10 mouse cellular contexts compared by ENCODE assay signal in genomic region chr11:80489172-80489881, GRCm38 (mm10). TPM values are rescaled to one million over a fixed set of nuclear protein-coding genes. Genes with fewer than 3 reads are reported as not detected.
DNase-seq lines count a peak whose midpoint lies in the region; ATAC-seq and TF ChIP-seq lines count a peak whose summit lies in the region.
"Had no signal": no experiment of that assay in that cellular context is flagged by ENCODE, and none has a peak within 500 bp of the region (broad histone marks: within the 10 kb centered on the region; RNA-seq: fewer than 3 reads in every experiment).

No protein-coding gene starts in this region.

- no peak for DNase-seq in frontal cortex, postnatal 14 days (ENCODE audit: low spot score in 2 of 2)
- DNase-seq in neural tube, embryonic 10.5 days (ENCODE audit: extremely low spot score, low spot score), result no peak
- no peak for DNase-seq in hindbrain, postnatal 0 days (ENCODE audit: low spot score)
- DNase-seq in heart, adult 9 months (ENCODE audit: low spot score in 2 of 2), result no peak

- no peak overlapping the region for H3K27ac ChIP-seq in neural tube, embryonic 12.5 days
- H3K27ac ChIP-seq in hindbrain, postnatal 0 days, result 0 out of 2 replicates have a peak overlapping the region, but pooled peaks have one; percentile 32
- peak overlapping the region; percentile 65 for H3K27ac ChIP-seq in midbrain, embryonic 15.5 days
- H3K27ac ChIP-seq: liver, embryonic 14.5 days had no signal

- peaks cover 30% of the 10 kb centered on the region for H3K4me1 ChIP-seq in neural tube, embryonic 12.5 days
- H3K4me1 ChIP-seq in hindbrain, postnatal 0 days (ENCODE audit: insufficient read depth, low read length), result peaks cover 26% of the 10 kb centered on the region
- peaks cover 47% of the 10 kb centered on the region for H3K4me1 ChIP-seq in midbrain, embryonic 15.5 days

- 61% methylated on average over 12 of the region's 12 CpGs for WGBS in neural tube, embryonic 12.5 days
- WGBS in hindbrain, postnatal 0 days, result 36% methylated on average over 12 of the region's 12 CpGs
- WGBS in midbrain, embryonic 15.5 days, result 43% methylated on average over 12 of the region's 12 CpGs

- H3K9me3 ChIP-seq in neural tube, embryonic 12.5 days, result no peaks in the 10 kb centered on the region
- H3K9me3 ChIP-seq in hindbrain, postnatal 0 days (ENCODE audit: low read length), result no peaks in the 10 kb centered on the region
- no peaks in the 10 kb centered on the region for H3K9me3 ChIP-seq in midbrain, embryonic 15.5 days

- no peaks in the 10 kb centered on the region; the same call in 1 of the 2 replicates for H3K27me3 ChIP-seq in neural tube, embryonic 12.5 days (replicated peaks)
- no peaks in the 10 kb centered on the region for H3K27me3 ChIP-seq in hindbrain, postnatal 0 days (ENCODE audit: insufficient read depth, low read length)
- no peaks in the 10 kb centered on the region for H3K27me3 ChIP-seq in midbrain, embryonic 15.5 days (replicated peaks)
- H3K27me3 ChIP-seq: CH12.LX had no signal

- H3K36me3 ChIP-seq in neural tube, embryonic 12.5 days, result no peaks in the 10 kb centered on the region
- no peaks in the 10 kb centered on the region for H3K36me3 ChIP-seq in hindbrain, postnatal 0 days (ENCODE audit: insufficient read depth, low read length)
- no peaks in the 10 kb centered on the region for H3K36me3 ChIP-seq in midbrain, embryonic 15.5 days (replicated peaks)

- ATAC-seq in frontal cortex, adult (ENCODE audit: low TSS enrichment), result peak; percentile 8; the same call in 1 of the 2 replicates
- ATAC-seq in neural tube, embryonic 12.5 days (ENCODE audit: low FRiP score, low read depth), result no peak
- ATAC-seq in hindbrain, postnatal 0 days, result 0 out of 2 replicates have a peak, but pooled peaks have one; percentile 29
- ATAC-seq in midbrain, embryonic 15.5 days (replicated peaks), result no peak
- ATAC-seq in megakaryocyte-erythroid progenitor cell, adult 5-6 weeks (replicated peaks; ENCODE audit: low FRiP score, low TSS enrichment, poor library complexity, severe bottlenecking), result no peak

- H3K4me2 ChIP-seq in neural tube, embryonic 12.5 days (replicated peaks), result peak overlapping the region; percentile 16; the same call in 1 of the 2 replicates
- no peak overlapping the region for H3K4me2 ChIP-seq in hindbrain, postnatal 0 days (ENCODE audit: low read depth, low read length)
- no peak overlapping the region for H3K4me2 ChIP-seq in midbrain, embryonic 15.5 days

- H3K4me3 ChIP-seq in neural tube, embryonic 12.5 days, result no peak overlapping the region
- no peak overlapping the region for H3K4me3 ChIP-seq in hindbrain, postnatal 0 days (ENCODE audit: low read length)
- H3K4me3 ChIP-seq in midbrain, embryonic 15.5 days, result no peak overlapping the region

- no peak for TF ChIP-seq CTCF in hindbrain, postnatal 0 days (IDR thresholded peaks at IDR 0.05; ENCODE audit: low read depth)

- peak overlapping the region; percentile 17; the same call in 1 of the 2 replicates for H3K9ac ChIP-seq in neural tube, embryonic 12.5 days
- peak overlapping the region; percentile 14; the same call in 1 of the 2 replicates for H3K9ac ChIP-seq in hindbrain, postnatal 0 days (replicated peaks; ENCODE audit: low read length)
- H3K9ac ChIP-seq in midbrain, embryonic 15.5 days, result peak overlapping the region; percentile 24; the same call in 1 of the 2 replicates
- H3K9ac ChIP-seq: liver, embryonic 14.5 days had no signal

RNA-seq across cellular contexts. Expression of gene Cdk5r1, which starts 12.5 kb away (rescaled TPM):
- polyA plus RNA-seq in neural tube, embryonic 12.5 days (2016; fragmentation: Nextera tagmentation; extraction: Ambion mirVana), result 73.1 and 74.2 TPM in 2 replicates
- total RNA-seq in hindbrain, postnatal 0 days (2014; rRNA removed), result 355 and 367 TPM in 2 replicates
- 65.1 and 69.3 TPM in 2 replicates for polyA plus RNA-seq in hindbrain, postnatal 0 days (2015; fragmentation: Nextera tagmentation; extraction: Ambion mirVana)
- 102 and 105 TPM in 2 replicates for polyA plus RNA-seq in midbrain, embryonic 15.5 days (2015; fragmentation: Nextera tagmentation; extraction: Ambion mirVana)
- 0.72 and 1.2 TPM in 2 replicates for total RNA-seq in megakaryocyte-erythroid progenitor cell, adult 5-6 weeks (2014; fragmentation: Nextera tagmentation)
- 0.50 and 1.9 TPM in 2 replicates for total RNA-seq in megakaryocyte-erythroid progenitor cell, adult 5-6 weeks (2017)

Comparison
In these comparisons a context has a peak if more than half of its experiments do, and no peak if none do; other contexts are left out.
1. ATAC-seq: peak in frontal cortex, adult (single experiment) and hindbrain, postnatal 0 days (single experiment); none in neural tube, embryonic 12.5 days (single experiment), midbrain, embryonic 15.5 days (single experiment) and megakaryocyte-erythroid progenitor cell, adult 5-6 weeks (single experiment).
2. Peak in every context shown above with its lines, with median percentiles within 50 percentile points of each other: H3K9ac ChIP-seq.